Mouse (Mus musculus) G1E (cell line): ENCODE data around the gene Gckr.

Experiments
- CTCF ChIP-seq: IDR thresholded peaks from 2 replicates; pipeline ENCODE4 v1.5.1; 2012; ENCODE audit warnings: low read depth, low read length, inconsistent platforms, mixed read lengths
- GATA2 ChIP-seq: IDR thresholded peaks from 2 replicates; pipeline ENCODE4 v1.6.1; 2012; ENCODE audit warnings: low read depth, low read length, inconsistent platforms, borderline replicate concordance

- TF ChIP-seq CTCF (no peak), GATA2 (no peak)
Observed at GRCm38 (mm10) chr5:31290521-31291360, 6.5 kb upstream of the Gckr start, which contains the start of gene Ift172.
